Mouse (Mus musculus) skeletal muscle tissue, postnatal 0 days (tissue): ENCODE measurements around the gene Gpr165. TPM values are rescaled to one million over a fixed set of nuclear protein-coding genes. Genes with fewer than 3 reads are reported as not detected.

ENCODE experiments used
- polyA plus RNA-seq: library from polyadenylated mRNA; unstranded; fragments of >200 nt; fragmentation: Nextera tagmentation; extraction: Ambion mirVana; gene quantifications from 2 replicates; pipeline ENCODE4 v1.2.1, GENCODE M21; 2015

The Gpr165 gene
- polyA plus RNA-seq = 0.04 TPM in 1 of 2 replicates, not detected in the other

GRCm38 (mm10) chrX:96712907-96713774 lies at the start of gene Gpr165:
Gpr165 (plus strand) TSS chrX:96713441.

